Mouse (Mus musculus) heart, embryonic 15.5 days (tissue): Measurements from ENCODE around the gene Cux2. TPM values are rescaled to one million over a fixed set of nuclear protein-coding genes. Genes with fewer than 3 reads are reported as not detected.

Experiments
- ATAC-seq: fragments of 200-750 bp; cut with Nextera tagmentation; replicated peaks from 2 replicates; pipeline ENCODE4 v1.8.0; 2017; ENCODE audit warnings: low read depth, moderate TSS enrichment; ENCODE audit not compliant: insufficient number of reproducible peaks, insufficient read depth, low FRiP score
- H3K27ac ChIP-seq: fragments of 300-500 bp; sonication (generic); 2 replicates; pipeline ENCODE4 v1.5.1; 2015; ENCODE audit warnings: mild to moderate bottlenecking, inconsistent platforms
- H3K27me3 ChIP-seq: fragments of 300-500 bp; sonication (generic); 2 replicates; pipeline ENCODE4 v1.6.1; 2015; ENCODE audit warnings: inconsistent platforms
- H3K36me3 ChIP-seq: fragments of 300-500 bp; sonication (generic); 2 replicates; pipeline ENCODE4 v1.6.1; 2015; ENCODE audit warnings: mild to moderate bottlenecking, inconsistent platforms
- H3K4me1 ChIP-seq: fragments of 300-500 bp; sonication (generic); replicated peaks from 2 replicates; pipeline ENCODE4 v1.6.1; 2015; ENCODE audit warnings: inconsistent platforms
- H3K4me2 ChIP-seq: fragments of 300-500 bp; sonication (generic); 2 replicates; pipeline ENCODE4 v1.6.1; 2015; ENCODE audit warnings: inconsistent platforms, mild to moderate bottlenecking, moderate library complexity
- H3K4me3 ChIP-seq: fragments of 300-500 bp; sonication (generic); 2 replicates; pipeline ENCODE4 v1.5.1; 2015; ENCODE audit warnings: mild to moderate bottlenecking, inconsistent platforms
- H3K9ac ChIP-seq: fragments of 300-500 bp; sonication (generic); 2 replicates; pipeline ENCODE4 v1.6.1; 2015; ENCODE audit warnings: mild to moderate bottlenecking, inconsistent platforms
- H3K9me3 ChIP-seq: fragments of 300-500 bp; sonication (generic); replicated peaks from 2 replicates; pipeline ENCODE4 v1.6.1; 2016; ENCODE audit warnings: inconsistent platforms
- WGBS: fragments of 180-500 bp; shearing (Covaris S2); methylation state at CpG from one replicate; pipeline ENCODE4 v1.1.7; 2015; ENCODE audit warnings: mixed read lengths; 5-methylcytosine and 5-hydroxymethylcytosine counted together
- polyA plus RNA-seq: library from polyadenylated mRNA; unstranded; fragments of >200 nt; fragmentation: Nextera tagmentation; extraction: Ambion mirVana; gene quantifications from 2 replicates; pipeline ENCODE4 v1.2.1, GENCODE M21; 2015

Gene Cux2
- polyA plus RNA-seq, 1 experiment from 2014 or later, result 3.9 TPM

DNA sequence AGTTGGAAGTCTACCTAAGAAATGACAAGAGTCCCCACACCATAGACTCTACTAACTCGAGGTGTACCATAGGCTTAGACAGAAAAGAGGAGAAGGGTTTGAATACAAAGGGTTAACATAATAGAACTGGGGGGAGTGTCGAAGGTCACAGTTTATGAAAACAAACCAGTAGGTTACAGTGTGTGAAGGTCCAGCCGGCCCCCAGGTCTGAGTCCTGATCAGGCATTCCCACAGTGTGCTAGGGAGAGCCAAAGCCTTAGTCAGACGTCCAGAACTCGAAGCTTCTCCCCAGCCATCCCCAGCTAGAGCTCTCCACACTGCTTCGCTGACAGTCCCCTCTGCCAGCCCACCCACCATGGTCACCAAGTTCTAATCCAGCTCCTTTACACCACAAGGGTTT lies 58.0 kb downstream of the Cux2 start:
- peaks cover 18% of the 10 kb centered on the region for H3K4me1 ChIP-seq
- no peaks in the 10 kb centered on the region for H3K9me3 ChIP-seq
- H3K4me2 ChIP-seq, result no peak overlapping the region
- ATAC-seq, result no peak
- H3K4me3 ChIP-seq, result no peak overlapping the region
- no peaks in the 10 kb centered on the region for H3K36me3 ChIP-seq
- no peak overlapping the region for H3K27ac ChIP-seq
- 48% methylated on average over 6 of the region's 6 CpGs for WGBS
- H3K9ac ChIP-seq, result no peak overlapping the region
- no peaks in the 10 kb centered on the region for H3K27me3 ChIP-seq

DNA sequence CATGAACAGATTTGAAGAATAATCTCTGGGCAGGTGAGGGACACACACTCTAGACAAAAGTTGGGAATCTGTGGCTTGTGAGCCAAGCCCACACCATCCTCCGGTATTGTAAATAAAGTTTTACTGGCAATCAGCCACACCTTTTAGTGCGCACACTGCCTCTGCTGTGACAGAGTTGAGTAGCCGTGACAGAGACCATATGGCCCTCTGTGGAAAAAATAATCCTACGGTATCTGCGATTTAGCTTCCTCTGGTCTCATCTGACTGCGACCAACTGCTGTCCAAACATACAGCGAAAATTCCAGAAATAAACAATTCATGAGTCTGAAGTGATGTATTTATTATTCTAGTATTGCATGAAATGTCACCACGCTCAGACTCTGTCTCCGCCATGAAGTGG lies 64.0 kb downstream of the Cux2 start:
- Histone ChIP-seq H3K9me3 (no peaks in the 10 kb centered on the region), H3K4me1 (peaks cover 38% of the 10 kb centered on the region), H3K36me3 (no peaks in the 10 kb centered on the region), H3K4me3 (no peak overlapping the region), H3K27me3 (no peaks in the 10 kb centered on the region), H3K4me2 (no peak overlapping the region), H3K27ac (peak overlapping the region; percentile 61), H3K9ac (no peak overlapping the region)
- 0 out of 2 replicates have a peak, but pooled peaks have one; percentile 19 for ATAC-seq
- 38% methylated on average over 9 of the region's 9 CpGs for WGBS

DNA sequence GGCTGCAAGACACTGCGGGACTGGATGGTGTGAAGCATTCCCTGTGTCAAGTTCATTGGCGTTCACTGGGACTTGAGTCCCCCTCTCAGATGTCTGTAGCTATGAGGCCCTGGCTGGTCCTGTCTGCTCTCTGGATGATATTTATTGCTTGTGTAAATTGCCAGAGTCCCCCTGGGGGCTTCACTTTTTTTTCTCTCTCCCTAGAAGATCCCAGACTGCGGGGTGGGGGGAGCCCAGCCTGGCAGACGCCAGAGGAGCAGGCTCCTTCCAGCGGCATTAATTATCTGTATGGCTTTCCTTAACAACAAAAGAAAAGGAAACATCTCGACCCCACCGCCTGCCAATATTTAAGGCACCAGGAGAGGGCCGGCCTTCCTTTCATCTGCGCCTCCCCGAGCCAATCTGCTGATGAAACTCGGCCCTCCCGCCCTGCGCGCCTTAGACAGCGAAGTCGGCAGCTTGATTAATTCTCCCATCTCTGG lies 68.2 kb downstream of the Cux2 start:
- 38% methylated on average over 16 of the region's 16 CpGs for WGBS
- Histone ChIP-seq H3K4me1 (peaks cover 20% of the 10 kb centered on the region), H3K4me2 (no peak overlapping the region), H3K9me3 (no peaks in the 10 kb centered on the region), H3K36me3 (no peaks in the 10 kb centered on the region), H3K27ac (no peak overlapping the region), H3K27me3 (no peaks in the 10 kb centered on the region), H3K4me3 (no peak overlapping the region), H3K9ac (no peak overlapping the region)
- no peak for ATAC-seq

DNA sequence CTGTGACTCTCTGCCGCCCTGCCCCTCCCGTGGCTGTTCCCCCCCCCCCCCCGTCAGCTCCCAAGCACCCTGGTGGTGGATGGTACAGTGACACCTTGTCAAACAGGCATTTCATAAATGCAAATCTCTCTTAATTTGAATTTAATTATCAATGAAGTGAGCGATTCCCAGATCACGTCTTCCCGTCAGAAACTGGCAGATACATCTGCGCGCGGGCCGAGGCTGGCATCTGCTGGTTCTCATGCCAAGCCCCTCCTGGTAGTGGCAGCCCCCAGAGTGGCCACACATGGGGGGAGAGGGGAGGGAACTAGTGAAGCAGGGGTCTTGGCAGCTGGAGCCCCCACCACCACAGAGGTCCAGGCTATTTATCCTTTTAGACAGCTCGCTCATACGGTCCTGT lies 73.6 kb downstream of the Cux2 start:
- Histone ChIP-seq H3K27me3 (0 out of 2 replicates have a peak, but pooled peaks cover 3% of the 10 kb centered on the region), H3K4me3 (no peak overlapping the region), H3K4me2 (no peak overlapping the region), H3K27ac (no peak overlapping the region), H3K9me3 (no peaks in the 10 kb centered on the region), H3K4me1 (peaks cover 14% of the 10 kb centered on the region), H3K36me3 (no peaks in the 10 kb centered on the region), H3K9ac (no peak overlapping the region)
- 92% methylated on average over 12 of the region's 12 CpGs for WGBS
- ATAC-seq, result no peak

DNA sequence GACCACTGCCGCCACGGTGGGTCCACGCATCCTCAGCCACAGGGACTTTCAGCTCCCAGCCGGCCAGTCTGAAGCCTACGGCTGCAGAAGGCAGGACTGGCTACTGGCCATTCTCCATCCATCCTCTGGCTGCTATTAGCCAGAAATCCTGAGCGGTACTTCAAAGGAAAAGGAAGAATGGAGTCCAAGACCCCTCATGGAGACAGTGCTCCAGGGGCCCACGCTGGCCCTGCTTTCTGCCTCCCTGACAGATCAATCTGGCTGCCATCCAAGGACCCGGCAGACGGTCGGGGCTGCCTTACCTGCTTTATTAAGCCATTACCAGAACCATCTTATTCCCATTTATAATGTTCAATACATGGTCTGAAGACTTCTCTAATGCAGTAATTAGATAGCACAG lies 76.4 kb downstream of the Cux2 start:
- Histone ChIP-seq H3K9me3 (no peaks in the 10 kb centered on the region), H3K4me1 (peaks cover 16% of the 10 kb centered on the region), H3K9ac (no peak overlapping the region), H3K27me3 (0 out of 2 replicates have a peak, but pooled peaks cover 3% of the 10 kb centered on the region), H3K4me3 (no peak overlapping the region), H3K4me2 (no peak overlapping the region), H3K36me3 (no peaks in the 10 kb centered on the region), H3K27ac (no peak overlapping the region)
- WGBS, result 38% methylated on average over 10 of the region's 10 CpGs
- no peak for ATAC-seq

DNA sequence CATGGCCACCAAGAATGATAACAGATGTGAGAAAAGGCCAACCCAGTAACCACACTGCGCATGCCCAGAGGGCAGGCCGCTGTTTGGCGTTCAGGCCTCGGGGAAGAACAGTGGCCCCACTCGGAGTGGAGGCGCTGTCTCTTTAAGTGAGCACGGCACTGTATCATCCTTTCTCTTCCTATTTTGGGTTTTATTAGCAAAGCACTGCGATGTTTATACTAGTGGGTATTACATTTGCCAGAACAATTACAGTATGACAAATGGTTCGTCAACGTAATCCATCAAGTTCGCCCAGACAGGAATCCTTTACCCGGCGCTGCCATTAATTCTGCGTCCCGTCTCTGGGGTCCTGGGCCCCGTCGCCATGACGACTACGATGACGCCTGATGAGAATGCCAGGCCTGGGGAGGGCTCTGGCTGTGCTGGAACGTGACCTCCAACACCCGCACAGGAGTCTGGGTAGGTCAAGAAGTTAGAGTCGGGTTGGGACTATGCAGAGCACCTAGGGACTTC lies 77.2 kb downstream of the Cux2 start:
- no peak overlapping the region for H3K4me3 ChIP-seq
- 0 out of 2 replicates have a peak, but pooled peaks cover 3% of the 10 kb centered on the region for H3K27me3 ChIP-seq
- no peaks in the 10 kb centered on the region for H3K36me3 ChIP-seq
- no peak overlapping the region for H3K27ac ChIP-seq
- H3K4me2 ChIP-seq, result 0 out of 2 replicates have a peak overlapping the region, but pooled peaks have one; percentile 7
- WGBS, result 47% methylated on average over 23 of the region's 23 CpGs
- ATAC-seq, result no peak
- no peaks in the 10 kb centered on the region for H3K9me3 ChIP-seq
- H3K9ac ChIP-seq, result no peak overlapping the region
- peaks cover 18% of the 10 kb centered on the region for H3K4me1 ChIP-seq

DNA sequence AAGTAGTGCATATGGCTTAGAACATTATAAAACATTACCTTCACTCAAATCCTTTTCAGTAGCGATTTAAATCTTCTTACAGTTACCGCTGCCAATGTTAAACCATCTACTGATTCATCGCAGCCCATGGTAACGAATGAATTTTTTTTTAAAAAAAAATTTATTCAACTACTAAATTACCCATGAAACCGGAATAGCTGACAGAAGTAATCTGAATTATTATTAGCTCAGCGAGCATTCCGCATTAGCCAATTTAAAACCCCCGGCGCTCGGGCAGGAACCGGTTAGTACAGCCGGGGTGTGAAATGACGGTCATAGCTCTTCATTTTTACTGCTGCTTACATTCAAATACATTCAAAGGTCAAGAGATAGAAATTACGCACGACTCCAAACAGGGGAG lies 80.9 kb downstream of the Cux2 start:
- Histone ChIP-seq H3K4me1 (peaks cover 35% of the 10 kb centered on the region), H3K27me3 (0 out of 2 replicates have a peak, but pooled peaks cover 5% of the 10 kb centered on the region), H3K4me3 (no peak overlapping the region), H3K4me2 (no peak overlapping the region), H3K9me3 (no peaks in the 10 kb centered on the region), H3K27ac (no peak overlapping the region), H3K36me3 (no peaks in the 10 kb centered on the region), H3K9ac (no peak overlapping the region)
- no peak for ATAC-seq
- WGBS, result 77% methylated on average over 15 of the region's 15 CpGs

DNA sequence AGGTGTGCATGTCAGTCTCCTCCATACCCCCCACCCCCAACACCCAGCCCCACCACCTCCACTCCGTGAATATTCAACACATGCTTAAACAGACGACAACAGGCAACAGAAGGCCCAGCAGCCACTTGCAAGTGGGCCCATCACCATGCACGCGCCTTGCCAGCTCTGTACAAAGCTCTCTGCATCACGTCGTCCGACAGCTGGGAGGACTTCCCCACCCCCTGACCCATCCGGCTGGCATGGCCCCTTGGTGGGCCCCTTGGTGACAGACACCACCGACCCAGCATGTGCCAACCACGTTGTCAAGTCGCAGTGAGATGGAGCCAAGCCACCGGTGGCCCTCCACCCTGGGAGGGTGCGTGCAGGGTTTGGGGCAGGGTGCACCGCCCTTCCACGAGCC lies 81.5 kb downstream of the Cux2 start:
- Histone ChIP-seq H3K9me3 (no peaks in the 10 kb centered on the region), H3K36me3 (no peaks in the 10 kb centered on the region), H3K27me3 (0 out of 2 replicates have a peak, but pooled peaks cover 4% of the 10 kb centered on the region), H3K4me2 (no peak overlapping the region), H3K27ac (no peak overlapping the region), H3K4me3 (no peak overlapping the region), H3K4me1 (peaks cover 31% of the 10 kb centered on the region), H3K9ac (no peak overlapping the region)
- 67% methylated on average over 15 of the region's 15 CpGs for WGBS
- no peak for ATAC-seq

DNA sequence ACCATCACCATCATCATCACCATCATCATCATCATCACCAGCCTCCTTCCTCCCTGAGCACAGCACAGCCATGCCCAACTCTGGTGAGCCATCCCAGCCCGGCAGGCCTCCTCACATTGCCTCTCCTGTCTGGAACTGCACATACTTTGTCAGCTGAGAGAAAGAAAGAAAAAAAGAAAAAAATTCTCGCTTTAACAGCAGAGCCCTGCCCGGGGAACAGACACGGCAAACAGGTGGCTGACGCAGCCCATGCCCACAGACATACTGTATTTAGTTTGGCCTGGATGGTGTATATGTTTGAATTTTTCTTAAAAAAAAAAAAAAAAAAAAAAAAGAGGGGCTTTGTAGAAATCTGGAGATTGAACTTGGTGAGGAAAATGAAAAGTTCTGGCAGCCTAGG lies 82.4 kb downstream of the Cux2 start:
- H3K9ac ChIP-seq, result no peak overlapping the region
- no peak overlapping the region for H3K4me3 ChIP-seq
- no peaks in the 10 kb centered on the region for H3K9me3 ChIP-seq
- H3K36me3 ChIP-seq, result no peaks in the 10 kb centered on the region
- 0 out of 2 replicates have a peak, but pooled peaks cover 2% of the 10 kb centered on the region for H3K27me3 ChIP-seq
- H3K4me2 ChIP-seq, result no peak overlapping the region
- no peak for ATAC-seq
- peaks cover 28% of the 10 kb centered on the region for H3K4me1 ChIP-seq
- H3K27ac ChIP-seq, result no peak overlapping the region
- WGBS, result 68% methylated on average over 5 of the region's 5 CpGs

DNA sequence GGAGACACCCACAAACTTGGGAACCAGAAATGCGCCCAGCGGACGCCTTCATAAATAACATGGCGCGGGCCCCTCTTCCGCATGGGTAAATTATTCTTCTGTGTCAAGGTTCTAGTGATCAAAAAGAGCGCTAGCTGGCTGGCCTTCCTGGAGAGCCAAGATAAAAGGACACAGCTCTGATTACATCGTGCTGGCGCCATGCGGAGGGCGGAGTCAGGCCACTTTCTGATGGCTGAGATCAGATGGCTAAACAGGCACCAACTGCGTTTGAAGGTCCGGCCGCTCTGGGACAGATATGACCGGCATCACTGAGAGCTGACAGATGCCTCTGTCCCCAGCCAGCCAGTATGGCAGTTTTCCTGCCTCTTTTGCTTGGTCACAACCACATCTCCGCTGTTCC lies 83.0 kb downstream of the Cux2 start:
- ATAC-seq, result no peak
- 22% methylated on average over 16 of the region's 16 CpGs for WGBS
- H3K4me3 ChIP-seq, result no peak overlapping the region

DNA sequence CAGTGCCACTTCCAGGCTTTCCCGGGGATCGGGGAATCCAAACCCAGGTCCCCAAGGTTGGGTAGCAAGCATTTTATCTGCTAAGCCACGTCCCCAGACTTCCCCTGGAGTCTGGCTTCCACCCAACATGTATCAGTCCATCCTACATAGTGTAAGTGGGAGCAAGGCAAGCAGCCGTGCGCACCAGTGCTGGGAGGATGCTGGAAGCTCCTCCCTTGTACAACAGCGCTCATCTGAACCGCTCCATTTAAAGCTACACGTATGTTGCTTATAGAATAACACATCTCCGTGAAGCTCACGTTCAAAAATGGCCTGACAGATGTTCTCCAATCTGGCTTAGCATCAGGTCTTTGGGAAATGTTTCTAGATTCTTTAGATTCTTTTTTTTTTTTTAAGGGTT lies 86.9 kb downstream of the Cux2 start:
- Histone ChIP-seq H3K4me1 (peaks cover 48% of the 10 kb centered on the region), H3K27me3 (0 out of 2 replicates have a peak, but pooled peaks cover 2% of the 10 kb centered on the region), H3K36me3 (no peaks in the 10 kb centered on the region), H3K9me3 (no peaks in the 10 kb centered on the region), H3K4me3 (no peak overlapping the region), H3K27ac (no peak overlapping the region), H3K9ac (no peak overlapping the region), H3K4me2 (no peak overlapping the region)
- ATAC-seq, result no peak
- 70% methylated on average over 10 of the region's 10 CpGs for WGBS

More for the DNA sequence above, 83.0 kb downstream of the Cux2 start:
- H3K36me3 ChIP-seq, result no peaks in the 10 kb centered on the region
- H3K9ac ChIP-seq, result no peak overlapping the region
- no peaks in the 10 kb centered on the region for H3K9me3 ChIP-seq
- peaks cover 31% of the 10 kb centered on the region for H3K4me1 ChIP-seq
- 0 out of 2 replicates have a peak, but pooled peaks cover 2% of the 10 kb centered on the region for H3K27me3 ChIP-seq
- H3K4me2 ChIP-seq, result peak overlapping the region; percentile 17; the same call in 1 of the 2 replicates
- H3K27ac ChIP-seq, result no peak overlapping the region

DNA sequence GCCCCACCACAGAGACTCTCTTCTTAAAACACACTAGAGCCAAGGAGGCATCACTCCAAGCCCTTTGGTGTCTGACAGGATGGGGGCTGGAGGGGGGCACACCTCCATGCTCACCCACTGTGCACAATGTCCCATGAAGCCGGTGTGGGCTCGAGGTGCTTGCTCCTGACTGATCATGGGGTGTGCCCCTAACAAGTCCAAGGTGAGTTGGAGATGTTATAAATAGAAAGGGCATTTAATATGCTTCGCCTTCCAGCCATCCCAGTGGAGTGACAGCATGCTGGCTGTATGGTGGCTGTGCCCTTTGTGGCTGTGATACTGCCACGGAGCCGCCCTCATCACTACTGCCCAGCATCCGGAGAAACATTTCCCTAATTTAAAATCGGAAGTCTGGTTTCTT lies 87.5 kb downstream of the Cux2 start:
- ATAC-seq, result no peak
- no peaks in the 10 kb centered on the region for H3K9me3 ChIP-seq

More for the DNA sequence above, 87.5 kb downstream of the Cux2 start:
- H3K4me3 ChIP-seq, result no peak overlapping the region
- no peaks in the 10 kb centered on the region for H3K36me3 ChIP-seq
- H3K4me2 ChIP-seq, result no peak overlapping the region
- H3K27me3 ChIP-seq, result 0 out of 2 replicates have a peak, but pooled peaks cover 2% of the 10 kb centered on the region
- 71% methylated on average over 7 of the region's 7 CpGs for WGBS
- H3K4me1 ChIP-seq, result peaks cover 48% of the 10 kb centered on the region
- H3K27ac ChIP-seq, result no peak overlapping the region
- H3K9ac ChIP-seq, result no peak overlapping the region
